Mouse (Mus musculus) cerebellum, adult 9-10 months (tissue): ENCODE results near the gene Camk1d.
"Not testable (repeated sequence)": the region's sequence is repeated elsewhere in the genome, so short reads cannot be mapped to it uniquely, and the experiment has no call there.

ENCODE experiments used
- DNase-seq: peaks from one replicate; pipeline ENCODE4 v3.0.0; 2022

The Camk1d gene

DNA sequence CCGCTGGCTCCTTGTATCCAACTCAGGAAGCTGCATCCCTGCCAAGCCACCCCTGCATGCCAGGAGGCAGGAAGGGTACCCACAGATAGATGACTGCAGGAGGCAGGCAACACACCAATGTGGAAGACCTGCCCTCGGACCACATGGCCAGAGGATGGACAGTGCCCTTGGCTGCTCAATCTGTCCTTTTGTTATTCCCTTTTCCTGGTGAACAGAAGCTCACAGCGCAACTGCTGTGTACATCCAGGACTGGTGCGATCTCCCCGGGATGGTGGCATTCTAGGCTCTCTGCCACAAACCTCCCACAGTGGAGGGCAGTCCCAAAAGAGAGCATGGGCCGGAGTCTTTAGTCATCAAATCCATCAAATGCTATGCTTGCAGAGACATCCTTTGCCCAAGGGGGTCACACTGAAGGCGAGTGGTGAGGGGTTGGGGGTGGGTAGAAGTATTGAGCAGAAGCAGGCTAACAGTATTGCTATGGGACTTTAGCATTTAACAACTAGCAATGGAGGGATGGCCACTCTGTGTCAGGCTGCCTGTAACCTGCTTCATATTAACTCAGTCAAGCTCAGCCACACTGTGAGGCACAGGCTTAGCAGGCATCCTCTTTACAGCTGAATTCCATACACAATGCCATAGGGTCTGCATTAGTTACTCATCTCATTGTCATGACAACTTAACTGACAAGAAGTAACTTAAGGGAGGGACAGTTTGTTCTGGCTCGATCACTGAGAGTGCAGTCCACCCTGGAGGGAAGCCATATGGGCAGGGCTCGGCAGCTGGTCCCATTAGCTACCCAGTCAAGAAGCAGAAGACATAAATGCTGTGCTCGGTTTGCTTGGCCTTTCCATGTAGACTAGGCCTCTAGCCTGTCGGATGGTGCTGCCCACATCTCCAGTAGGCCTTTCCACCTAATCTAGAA is 106.1 kb downstream of the Camk1d start:
- peak; percentile 54 for DNase-seq

- no peak for DNase-seq
Measured at GRCm38 (mm10) chr2:5605849-5606248, 108.5 kb downstream of the Camk1d start.

DNA sequence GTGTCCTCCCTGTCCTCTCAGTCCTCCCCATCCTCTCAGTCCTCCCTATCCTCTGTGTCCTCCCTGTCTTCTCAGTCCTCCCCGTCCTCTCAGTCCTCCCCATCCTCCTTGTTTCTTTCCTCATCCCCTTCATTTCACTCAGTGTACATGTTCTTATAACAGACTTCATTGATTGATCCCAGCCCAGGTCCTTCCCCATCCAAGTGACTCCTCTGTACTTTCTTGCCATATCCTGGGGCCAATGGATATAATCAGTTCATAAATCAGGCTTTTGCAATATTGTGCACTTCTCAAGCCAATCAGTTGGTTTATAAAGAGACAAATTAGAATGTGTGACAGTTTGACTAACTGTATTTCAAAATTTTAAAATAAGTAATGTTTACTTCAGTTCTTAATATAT is 112.3 kb downstream of the Camk1d start:
- DNase-seq, result no peak

- DNase-seq, result not testable (repeated sequence)
Measured at GRCm38 (mm10) chr2:5601243-5601642, 113.1 kb downstream of the Camk1d start.

- DNase-seq, result no peak
Measured at GRCm38 (mm10) chr2:5600183-5600962, 113.9 kb downstream of the Camk1d start.

DNA sequence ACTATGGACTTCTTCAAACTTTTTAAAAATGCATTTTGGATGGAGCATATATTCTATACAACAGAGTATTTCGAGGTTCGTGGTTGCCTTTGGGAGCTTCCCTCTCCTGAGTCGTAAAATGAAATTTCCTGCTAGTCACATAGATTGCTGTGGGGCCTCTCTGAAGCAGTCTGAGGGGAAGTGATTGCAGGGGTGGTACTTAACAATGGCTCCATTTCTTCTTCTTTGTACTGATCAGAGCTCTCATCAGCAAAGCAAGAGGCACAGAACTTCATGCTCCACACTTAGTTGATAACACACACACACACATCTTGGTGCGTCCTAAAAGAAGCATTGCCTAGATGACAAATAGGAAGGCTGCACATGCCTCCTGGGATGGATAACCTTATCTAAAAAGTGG is 114.6 kb downstream of the Camk1d start:
- DNase-seq, result no peak

GRCm38 (mm10) chr2:5598533-5598932 is 115.8 kb downstream of the Camk1d start:
- no peak for DNase-seq

GRCm38 (mm10) chr2:5596882-5597281 is 117.4 kb downstream of the Camk1d start:
- no peak for DNase-seq

GRCm38 (mm10) chr2:5595356-5596191 is 118.7 kb downstream of the Camk1d start:
- DNase-seq, result no peak

DNA sequence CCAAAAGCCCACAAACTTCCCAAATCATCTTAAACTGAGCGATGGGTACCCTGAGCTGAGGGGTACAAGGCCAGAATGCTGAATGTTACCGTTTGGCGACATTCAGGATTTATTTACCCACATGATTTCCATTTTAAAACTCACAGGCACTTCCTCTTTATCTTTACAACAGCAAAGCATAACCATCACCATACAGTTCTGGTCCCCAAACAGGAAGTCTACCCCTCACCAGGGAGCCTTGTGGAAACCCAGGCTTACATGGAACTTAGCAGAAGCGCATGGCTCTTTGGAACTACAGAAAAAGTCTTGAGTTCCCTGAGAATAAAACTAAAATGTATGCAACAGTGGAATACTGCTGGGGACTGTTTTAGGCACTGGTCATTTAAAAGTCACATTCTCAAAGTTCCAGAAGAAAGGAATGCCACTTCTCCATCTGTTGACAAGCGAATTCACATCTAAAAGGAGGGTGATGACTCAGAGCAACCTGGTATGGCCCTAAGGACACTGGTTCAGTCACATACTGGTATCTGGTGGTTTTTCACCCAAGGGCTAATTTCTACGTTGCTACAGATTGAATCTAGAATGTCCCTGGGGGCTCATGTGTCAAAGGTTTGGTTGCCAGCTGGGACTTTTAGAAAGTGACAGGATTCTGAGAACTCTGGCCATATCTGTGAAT is 121.7 kb downstream of the Camk1d start:
- no peak for DNase-seq

DNA sequence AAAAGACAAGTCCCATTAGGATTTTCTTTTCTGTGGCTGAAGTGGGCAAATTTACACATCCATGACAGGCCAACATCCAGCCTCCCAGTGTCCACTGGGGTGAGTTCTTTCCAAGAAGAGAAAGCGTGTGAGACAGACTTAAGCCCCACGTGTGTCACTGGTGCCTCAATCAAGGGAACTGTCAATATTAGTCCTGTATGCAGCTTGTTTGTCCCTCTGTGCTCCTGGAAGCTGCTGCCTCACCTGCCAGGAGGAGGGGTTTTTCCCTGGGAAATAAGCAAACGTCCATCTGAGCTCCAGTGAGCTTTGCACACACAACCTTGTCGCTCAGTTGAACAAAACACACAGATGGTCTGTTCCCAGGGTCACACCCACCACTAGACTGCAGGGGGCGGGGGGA is 124.2 kb downstream of the Camk1d start:
- DNase-seq, result no peak

GRCm38 (mm10) chr2:5589163-5589562 is 125.2 kb downstream of the Camk1d start:
- DNase-seq, result no peak

DNA sequence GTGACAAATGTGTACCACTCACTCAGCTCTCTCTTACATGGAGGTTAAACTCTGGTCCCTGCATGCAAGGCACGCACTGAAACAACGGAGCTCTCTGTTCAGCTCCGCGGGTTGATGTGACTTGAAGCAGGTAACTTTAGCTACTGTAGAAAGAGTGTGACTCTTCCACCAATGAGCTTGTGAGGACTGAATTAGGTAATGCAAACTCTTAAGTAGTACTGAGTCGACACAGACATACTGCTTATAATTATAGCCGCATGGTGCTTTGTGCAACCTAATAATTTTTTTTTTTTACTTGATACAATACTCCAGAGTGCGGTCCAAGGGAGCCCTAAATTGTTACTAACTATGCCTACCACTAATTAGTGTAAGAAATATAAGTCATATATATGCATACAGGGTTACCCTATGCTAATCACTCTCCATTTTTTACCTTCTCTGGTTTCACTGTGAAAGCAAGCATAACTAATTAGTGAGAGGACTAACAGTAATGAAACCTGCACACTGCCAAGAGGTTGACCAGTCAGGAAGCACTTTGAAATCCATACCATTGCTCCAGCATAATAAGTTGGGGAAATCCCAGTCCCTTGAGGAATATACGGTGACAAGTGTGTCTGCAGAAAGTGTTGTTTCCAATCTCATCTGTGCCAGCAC is 125.9 kb downstream of the Camk1d start:
- no peak for DNase-seq

DNA sequence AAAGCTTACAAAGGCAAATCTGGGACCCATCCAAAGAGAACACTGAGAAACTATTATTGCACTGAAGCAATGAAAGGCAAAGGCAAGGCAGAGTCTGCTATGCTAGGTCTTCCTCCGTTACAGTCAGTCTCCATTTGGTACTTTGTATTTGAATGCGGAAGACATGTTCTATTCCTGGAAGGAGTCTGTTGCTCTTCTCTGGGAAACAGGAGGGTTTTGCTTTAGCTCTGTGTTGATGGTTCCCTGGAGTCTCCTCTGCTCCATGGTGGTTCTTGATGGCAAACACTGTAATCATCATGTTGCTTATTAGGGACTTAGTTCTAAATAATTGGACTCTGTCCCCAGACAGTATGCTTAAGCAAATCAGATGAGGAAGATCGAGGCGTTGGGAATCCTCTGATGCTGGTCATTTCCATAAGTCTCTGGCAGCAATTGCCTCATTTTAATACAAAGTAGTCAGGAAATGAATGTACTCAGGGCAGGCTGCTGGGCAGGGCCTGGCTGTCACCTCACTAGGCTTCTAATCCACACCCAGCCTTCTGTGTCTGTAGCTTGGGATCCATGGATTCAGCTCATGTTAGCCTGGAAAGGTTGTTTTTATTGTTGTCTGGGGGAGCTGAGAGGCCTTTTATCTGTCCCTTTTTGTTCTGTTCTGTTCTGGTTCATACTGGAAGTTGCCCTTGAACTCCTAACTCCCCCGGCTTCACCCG is 129.8 kb downstream of the Camk1d start:
- no peak for DNase-seq

DNA sequence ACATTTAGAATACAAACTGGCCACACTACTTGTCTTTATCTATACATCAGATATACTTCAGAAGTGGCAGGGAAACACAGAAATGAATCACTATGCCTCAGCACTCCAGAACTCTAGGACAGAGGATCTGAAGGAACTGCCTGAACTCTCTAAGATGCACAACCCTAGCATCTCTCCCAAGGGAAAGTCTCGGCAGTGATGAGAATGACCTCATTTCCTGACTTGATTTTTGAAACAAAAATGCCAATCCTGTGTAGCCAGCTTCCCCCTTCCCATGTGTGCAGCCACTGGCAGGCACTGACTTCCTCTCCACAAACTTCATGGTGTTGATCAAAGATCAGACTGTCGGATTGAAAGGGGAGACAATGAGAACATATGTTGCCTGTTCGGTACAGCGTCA is 134.9 kb downstream of the Camk1d start:
- no peak for DNase-seq

- DNase-seq, result peak; percentile 74
Measured at GRCm38 (mm10) chr2:5577399-5578129, 136.8 kb downstream of the Camk1d start.

GRCm38 (mm10) chr2:5572314-5573006 is 141.9 kb downstream of the Camk1d start:
- no peak for DNase-seq

- no peak for DNase-seq
Measured at GRCm38 (mm10) chr2:5566611-5567010, 147.7 kb downstream of the Camk1d start.

DNA sequence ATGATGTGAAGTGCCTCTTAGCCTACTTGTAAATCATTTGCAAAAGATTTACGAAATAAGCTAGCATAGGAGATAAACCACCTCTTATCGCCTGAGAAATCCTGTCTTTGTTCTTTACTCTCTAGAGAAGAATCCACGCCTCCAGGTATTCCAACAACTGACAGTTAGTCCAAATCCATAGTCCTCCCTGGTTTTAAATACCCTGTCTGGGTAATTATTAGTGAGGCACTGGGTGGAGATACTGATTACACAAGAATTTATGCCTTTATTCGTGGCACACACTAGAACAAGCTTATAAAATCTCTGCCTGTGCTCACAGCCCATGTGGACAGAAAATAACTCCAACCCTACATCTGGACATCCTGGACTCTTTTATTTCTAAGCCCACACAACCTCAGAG is 150.6 kb downstream of the Camk1d start:
- DNase-seq, result no peak

- no peak for DNase-seq
Measured at GRCm38 (mm10) chr2:5561446-5561845, 152.9 kb downstream of the Camk1d start.
